Mouse (Mus musculus): ENCODE data around the gene Met. TPM values are rescaled to one million over a fixed set of nuclear protein-coding genes. Genes with fewer than 3 reads are reported as not detected.

Gene Met
- 1.0 and 1.8 TPM in 2 replicates for polyA plus RNA-seq (2015; fragmentation: Nextera tagmentation; extraction: Ambion mirVana)

DNA sequence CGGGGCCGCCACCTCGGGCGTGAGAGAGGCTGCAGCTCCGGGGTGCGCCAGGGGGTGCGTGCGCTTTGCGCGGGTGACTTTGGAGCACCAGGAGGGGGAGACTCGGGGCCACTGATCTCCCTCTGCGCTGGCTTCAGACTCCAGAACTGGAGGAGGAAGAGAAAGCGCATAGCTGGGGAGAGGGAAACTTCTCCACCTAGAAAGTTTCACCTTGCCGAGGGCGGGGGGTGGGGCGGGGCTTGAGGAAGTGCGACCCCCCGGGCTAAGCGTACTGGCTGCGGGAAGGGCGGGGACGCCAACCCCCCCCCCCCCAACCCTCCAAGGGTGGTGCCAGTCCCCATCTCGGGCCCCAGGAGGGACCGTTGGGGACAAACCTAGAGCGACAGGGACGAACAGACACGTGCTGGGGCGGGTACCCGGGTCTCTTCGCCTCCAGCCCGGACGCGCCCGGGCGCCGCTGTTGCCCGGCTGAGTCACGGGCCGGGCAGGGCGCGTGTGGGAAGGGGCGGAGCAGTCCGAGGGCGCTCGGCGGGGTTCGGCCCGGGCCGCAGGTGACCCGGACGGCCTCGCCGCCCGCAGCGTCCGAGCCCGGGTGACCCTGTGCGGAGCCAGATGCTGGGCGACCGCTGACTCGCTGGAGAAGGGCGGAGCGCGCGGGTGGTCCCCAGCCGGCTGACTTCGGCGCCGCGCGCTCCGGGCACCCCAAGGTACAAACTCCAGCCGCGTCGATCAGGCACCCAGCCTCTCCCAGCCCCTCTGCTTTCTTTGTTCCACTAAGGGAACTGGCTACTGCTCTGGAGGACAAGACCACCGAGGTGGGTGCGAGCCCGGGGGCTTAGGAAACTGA is at the start of gene Met:
Gene Met (plus strand): TSS at position 367 of the 847 bp plus-strand sequence.

Other genes with a start within 250 kb of the Met start
- gene Cav2, start 182.6 kb upstream of the Met start, polyA plus RNA-seq (2015; fragmentation: Nextera tagmentation; extraction: Ambion mirVana), result 36.4 and 38.0 TPM in 2 replicates
- gene Cav1, start 157.5 kb upstream of the Met start, polyA plus RNA-seq (2015; fragmentation: Nextera tagmentation; extraction: Ambion mirVana), result 97.6 and 111 TPM in 2 replicates
- gene Capza2, start 172.4 kb downstream of the Met start, polyA plus RNA-seq (2015; fragmentation: Nextera tagmentation; extraction: Ambion mirVana), result 147 and 165 TPM in 2 replicates
- 15.1 and 18.6 TPM in 2 replicates for gene St7, start 229.1 kb downstream of the Met start, polyA plus RNA-seq (2015; fragmentation: Nextera tagmentation; extraction: Ambion mirVana)